Mouse (Mus musculus): ENCODE measurements at regions not wholly inside any gene's neighbourhood (a gene's known extent, or its start where the extent isn't known, plus 50 kb on each side); places are given as distances from the start of the nearest gene placed in this dataset.

DNA sequence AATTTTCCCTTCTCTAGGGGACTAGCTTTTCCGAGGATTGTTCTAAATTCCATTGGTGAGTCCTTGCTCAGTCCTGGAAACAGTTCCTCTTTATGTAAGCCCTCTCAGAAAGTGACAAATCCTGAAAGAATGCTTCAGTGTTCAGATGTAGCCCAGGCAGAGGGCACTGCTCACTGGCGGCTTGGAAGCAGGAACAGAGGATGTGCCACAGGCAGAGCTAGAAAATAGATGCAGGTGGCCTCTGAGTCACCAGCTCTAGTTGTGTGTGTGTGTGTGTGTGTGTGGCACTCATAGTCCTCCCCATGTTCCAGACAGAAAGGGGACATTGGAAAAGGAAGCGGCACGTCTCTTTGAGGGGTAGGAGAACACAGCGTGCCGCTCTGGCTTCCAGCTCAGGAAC is 52.5 kb upstream of the Ampd3 start:
- no peak for DNase-seq (ENCODE audit: low spot score in 2 of 2)

DNA sequence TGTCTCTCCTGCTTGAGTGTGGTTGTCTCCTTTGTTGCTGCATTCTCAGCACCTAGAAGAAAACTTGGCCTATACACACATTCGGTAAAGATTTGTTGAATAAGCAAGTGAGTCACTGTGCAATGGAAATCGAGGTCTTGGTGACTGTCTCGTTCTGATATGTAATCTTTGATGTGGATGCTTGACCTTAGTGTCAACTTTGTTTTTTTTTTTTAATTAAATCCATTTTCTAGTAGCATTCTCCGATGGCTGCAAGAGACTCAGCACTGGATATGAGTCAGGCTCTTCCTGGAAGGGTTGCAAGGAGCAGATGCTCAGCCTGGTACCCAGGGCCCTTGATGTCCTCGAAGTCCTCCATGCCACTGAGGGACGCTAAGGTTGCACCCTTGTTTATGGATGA is 50.9 kb upstream of the Ampd3 start:
- DNase-seq (ENCODE audit: low spot score in 2 of 2), result no peak
